Mouse (Mus musculus): Measurements from ENCODE around the gene Brox.
A peak's percentile ranks its signal among the peaks of the same experiment; 100 is the strongest.

Gene Brox

GRCm38 (mm10) chr1:183272867-183273818 is 23.9 kb downstream of the Brox start:
- DNase-seq (ENCODE audit: low spot score in 2 of 2) = no peak

- DNase-seq (ENCODE audit: low spot score in 2 of 2) = no peak
These were observed 29.4 kb downstream of the Brox start for GRCm38 (mm10) chr1:183267666-183268065.

GRCm38 (mm10) chr1:183265921-183266467 is 31.1 kb downstream of the Brox start:
- peak; percentile 9 to 23 for DNase-seq (ENCODE audit: low spot score in 2 of 2)

DNA sequence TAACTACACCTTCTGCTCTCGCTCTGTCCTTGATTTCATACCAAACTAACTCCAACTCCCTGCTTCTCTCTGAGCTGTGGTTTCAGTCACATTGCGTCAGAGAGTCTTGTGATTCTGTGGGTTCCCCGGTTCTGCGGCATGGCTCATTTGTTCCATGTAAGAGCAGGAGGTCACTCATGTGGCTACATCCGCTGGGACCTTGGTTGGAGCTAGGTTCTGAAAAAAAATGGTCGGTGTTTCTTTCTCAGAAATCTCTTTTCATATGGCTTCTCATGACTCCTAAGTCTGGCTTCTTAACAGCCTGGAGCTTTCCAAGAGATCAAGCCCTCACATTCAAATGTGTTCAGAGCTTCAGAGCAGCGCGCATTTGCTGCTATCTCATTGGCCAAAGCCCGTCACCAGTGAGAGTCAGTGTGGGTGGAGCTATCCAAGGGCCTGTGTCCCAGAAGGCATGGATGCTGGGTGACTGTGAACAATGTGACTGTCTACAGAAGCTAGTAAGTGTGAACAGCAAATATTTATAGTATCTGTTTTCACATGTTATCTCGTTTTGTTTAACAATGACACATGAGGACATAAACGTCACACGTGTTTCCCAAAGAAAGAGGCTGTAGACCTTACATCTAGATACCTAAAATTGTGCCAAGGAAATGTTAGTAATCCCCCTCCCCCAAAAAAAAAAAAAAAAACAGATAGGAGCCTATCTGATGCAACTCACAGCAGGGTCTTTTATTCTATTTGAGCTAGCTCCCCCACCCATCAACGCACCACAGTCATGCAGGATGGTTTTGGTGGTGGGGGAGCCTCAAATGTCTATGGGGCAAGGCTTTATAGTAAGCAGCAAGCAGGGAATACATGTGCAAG is 32.7 kb downstream of the Brox start:
- DNase-seq (ENCODE audit: low spot score in 2 of 2) = no peak

DNA sequence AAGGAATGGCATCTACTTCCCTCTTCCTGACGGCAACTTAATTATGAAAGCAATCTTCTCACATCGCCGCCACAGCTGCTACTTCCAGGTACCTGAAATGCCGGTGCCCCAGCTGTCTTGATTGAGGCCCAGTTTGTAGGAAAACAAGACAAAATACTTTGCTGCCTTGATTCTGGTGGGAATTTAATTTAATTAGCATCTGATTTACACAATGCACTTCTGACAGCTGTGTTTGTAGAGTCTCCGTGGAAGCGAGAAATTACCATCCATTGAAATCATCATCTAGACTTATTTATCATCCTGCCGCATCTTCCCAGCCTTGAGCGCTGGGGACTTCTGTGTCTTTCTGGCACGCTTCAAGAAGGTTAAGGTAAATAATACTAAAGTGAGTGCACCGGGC is 44.5 kb downstream of the Brox start:
- no peak for DNase-seq (ENCODE audit: low spot score in 2 of 2)

- DNase-seq (ENCODE audit: low spot score in 2 of 2) = no peak
These were observed 45.3 kb downstream of the Brox start for GRCm38 (mm10) chr1:183251818-183252217.

- DNase-seq (ENCODE audit: low spot score in 2 of 2) = no peak
These were observed 46.5 kb downstream of the Brox start for GRCm38 (mm10) chr1:183250612-183251011.

- DNase-seq (ENCODE audit: low spot score in 2 of 2) = no peak
These were observed 48.9 kb downstream of the Brox start for GRCm38 (mm10) chr1:183248144-183248543.

DNA sequence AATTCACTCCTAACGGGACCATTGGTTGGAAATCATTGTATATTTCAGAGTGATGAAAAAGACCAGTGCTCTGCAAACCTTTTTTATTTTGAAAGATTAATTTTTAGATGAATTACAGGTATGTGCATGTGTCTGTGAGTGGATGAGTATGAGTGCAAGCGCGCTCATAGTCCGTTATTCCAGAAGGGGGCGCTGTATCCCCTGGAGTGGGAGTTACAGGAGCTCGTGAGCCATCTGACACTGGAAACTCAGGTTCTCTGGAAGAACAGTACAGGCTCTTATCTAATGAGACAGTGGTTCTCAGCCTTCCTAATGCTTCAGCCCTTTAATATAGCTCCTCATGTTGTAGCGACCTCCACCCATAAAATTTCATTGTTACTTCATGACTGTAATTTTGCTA is 53.8 kb downstream of the Brox start:
- peak in 1 of 2 experiments; percentile 26 for DNase-seq (ENCODE audit: low spot score in 2 of 2)

DNA sequence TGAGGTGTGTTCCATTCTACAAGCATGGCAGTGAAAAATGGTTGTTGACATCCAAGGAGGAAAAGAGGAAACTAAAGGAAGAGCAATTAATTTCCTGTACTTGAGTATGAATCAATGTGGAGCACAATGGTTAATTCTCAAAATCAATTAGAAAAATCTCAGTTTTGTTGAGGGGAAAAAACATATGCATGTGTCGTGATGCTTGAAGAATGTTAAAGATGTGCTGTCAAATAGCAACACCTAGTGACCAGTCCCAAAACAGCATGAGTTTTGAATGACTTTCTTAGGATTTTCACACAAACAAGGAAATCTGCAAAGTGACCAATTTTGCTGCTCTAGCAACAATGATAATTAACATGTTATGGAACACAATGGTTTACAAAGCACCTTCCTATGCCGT is 59.2 kb downstream of the Brox start:
- DNase-seq (ENCODE audit: low spot score in 2 of 2) = no peak

- DNase-seq (ENCODE audit: low spot score in 2 of 2) = no peak
These were observed 60.6 kb downstream of the Brox start for GRCm38 (mm10) chr1:183236460-183236859.

GRCm38 (mm10) chr1:183233679-183234174 is 63.3 kb downstream of the Brox start:
- no peak for DNase-seq (ENCODE audit: low spot score in 2 of 2)

DNA sequence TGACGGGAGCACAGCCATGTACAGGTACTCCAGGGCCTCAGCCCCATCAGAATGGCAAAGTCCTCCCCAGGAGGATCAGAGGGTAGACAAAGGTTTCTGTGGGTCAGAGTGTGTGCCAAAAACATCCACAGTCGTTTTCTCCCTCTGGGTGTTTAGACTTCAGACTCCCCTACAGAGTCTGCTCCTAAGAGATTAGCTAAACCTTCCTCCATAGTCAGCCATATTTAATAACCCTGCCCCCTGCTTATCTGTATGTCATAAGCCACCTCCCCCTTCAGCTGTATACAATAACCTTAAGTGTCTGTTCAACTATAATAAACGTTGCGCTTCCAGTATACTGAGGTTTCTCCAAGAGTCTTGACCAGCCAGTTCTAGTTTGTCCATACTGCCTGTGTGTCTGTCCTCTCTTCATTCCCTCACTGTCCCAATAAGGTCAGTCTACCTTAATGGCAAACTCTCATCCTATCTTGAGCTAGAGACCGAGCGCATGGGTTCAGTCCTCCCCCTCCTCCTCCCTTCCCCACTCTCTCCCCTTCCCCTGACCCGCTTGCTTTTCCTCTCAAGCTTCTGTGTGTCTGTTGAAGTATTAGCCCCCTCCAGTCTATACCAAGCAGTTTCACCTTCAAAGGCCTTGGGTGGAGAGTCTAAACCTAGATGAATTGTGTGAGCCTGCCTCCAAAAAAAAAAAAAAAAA is 63.9 kb downstream of the Brox start:
- no peak for DNase-seq (ENCODE audit: low spot score in 2 of 2)

DNA sequence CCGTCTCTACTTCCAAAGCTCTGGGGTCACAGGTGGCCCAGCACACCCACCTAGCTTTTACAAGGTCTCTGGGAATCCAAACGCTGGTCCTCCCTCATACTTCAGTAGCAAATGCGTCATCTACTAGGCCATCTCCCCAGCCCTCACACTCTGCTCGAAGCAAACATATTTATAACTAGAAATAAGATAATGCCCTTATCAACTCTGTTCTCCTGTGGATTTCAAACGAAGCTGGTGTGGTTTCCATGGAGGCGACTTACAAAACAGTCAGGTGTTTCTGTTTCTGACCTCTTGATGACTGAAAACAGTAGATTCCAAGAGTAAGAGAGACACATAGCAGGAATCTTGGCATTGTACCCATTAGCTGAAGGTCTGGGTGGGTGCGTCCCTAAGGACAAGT is 69.6 kb downstream of the Brox start:
- no peak for DNase-seq (ENCODE audit: low spot score in 2 of 2)
